Mouse (Mus musculus): Measurements from ENCODE around the gene Camk1g. TPM values are rescaled to one million over a fixed set of nuclear protein-coding genes. Genes with fewer than 3 reads are reported as not detected.

Camk1g gene
- polyA plus RNA-seq (2015; fragmentation: Nextera tagmentation; extraction: Ambion mirVana): 15.5 and 16.0 TPM in 2 replicates

DNA sequence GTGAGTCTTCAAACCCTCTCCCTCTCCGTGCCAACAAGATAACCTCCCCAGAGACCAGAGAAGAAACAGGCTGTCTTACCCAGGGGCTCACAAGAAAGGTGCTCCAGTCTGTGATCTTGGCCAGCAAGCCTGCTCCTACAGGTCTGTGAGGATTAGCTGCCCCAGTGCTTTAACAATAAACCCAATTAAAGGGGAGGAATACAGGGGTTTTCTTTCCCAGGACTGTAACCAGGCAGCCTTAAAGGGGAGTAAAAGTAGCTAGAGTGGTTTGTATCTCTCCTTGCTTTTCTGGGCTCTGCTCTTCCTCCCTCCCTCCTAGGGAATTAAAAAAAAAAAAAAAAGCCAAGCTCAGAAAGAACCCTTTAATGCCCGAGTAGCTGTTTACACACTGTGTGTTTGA, at the start of gene Camk1g:
Gene Camk1g, minus strand, starts transcription at position 203 of the 400 bp plus-strand sequence.
- Histone ChIP-seq H3K27ac (no peak within 1 kb of the TSS), H3K36me3 (no peaks in the 10 kb centered on the region), H3K4me2 (replicated peaks) (peak within 1 kb of the TSS; percentile 76), H3K9ac (peak within 1 kb of the TSS; percentile 70), H3K9me3 (no peaks in the 10 kb centered on the region), H3K4me1 (peaks cover 31% of the 10 kb centered on the region), H3K4me3 (peak within 1 kb of the TSS; percentile 53), H3K27me3 (no peaks in the 10 kb centered on the region)
- peak; percentile 92 for ATAC-seq (ENCODE audit: low FRiP score, low read depth)
- WGBS: 2% methylated on average over 2 of the region's 2 CpGs

DNA sequence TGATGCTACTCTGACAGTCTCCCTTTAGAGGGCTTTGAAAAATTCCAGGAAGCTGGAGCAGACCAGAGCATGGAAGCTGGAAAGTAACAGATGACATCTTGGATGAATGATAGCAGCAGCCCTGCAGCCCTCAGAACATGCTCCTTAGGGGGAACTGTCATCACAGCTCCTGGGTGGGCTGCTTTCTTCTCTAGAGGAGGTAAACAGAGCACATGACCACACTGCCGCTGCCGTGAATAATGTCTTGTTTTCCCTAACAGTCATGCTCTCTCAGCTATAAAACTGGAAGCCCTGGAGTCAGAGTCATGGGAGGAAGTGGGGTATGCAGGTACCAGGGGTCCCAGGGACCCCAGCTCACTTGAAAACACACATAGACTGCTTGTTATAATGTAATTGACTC, 49.1 kb upstream of the Camk1g start:
- 6% methylated on average over 2 of the region's 2 CpGs for WGBS
- H3K4me3 ChIP-seq: no peak overlapping the region
- H3K9me3 ChIP-seq: no peaks in the 10 kb centered on the region
- peak; percentile 33; the same call in 1 of the 2 replicates for ATAC-seq (ENCODE audit: low FRiP score, low read depth)
- no peak overlapping the region; the same call in 1 of the 2 replicates for H3K27ac ChIP-seq
- H3K4me2 ChIP-seq (replicated peaks): no peak overlapping the region
- peak overlapping the region; percentile 27; the same call in 1 of the 2 replicates for H3K9ac ChIP-seq
- H3K36me3 ChIP-seq: no peaks in the 10 kb centered on the region
- H3K4me1 ChIP-seq: peaks cover 27% of the 10 kb centered on the region
- no peaks in the 10 kb centered on the region; the same call in 1 of the 2 replicates for H3K27me3 ChIP-seq

DNA sequence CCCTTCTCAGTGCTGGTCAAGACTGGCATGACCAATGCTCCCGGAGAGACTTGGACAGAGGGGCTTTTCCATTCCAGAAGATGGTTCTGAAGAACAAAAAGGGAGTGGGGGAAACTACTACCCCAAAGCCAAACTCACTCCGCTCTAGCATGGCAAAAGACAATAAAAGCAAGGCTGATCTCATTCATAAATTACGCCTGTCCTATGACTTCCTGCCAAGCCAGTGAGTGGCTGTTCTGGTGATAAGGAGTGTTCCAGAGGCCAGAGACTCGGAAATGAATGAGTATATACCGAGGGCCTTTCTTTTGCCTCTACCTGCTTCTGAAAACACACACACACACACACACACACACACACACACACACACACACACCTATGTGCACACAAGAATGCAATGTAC, 48.6 kb upstream of the Camk1g start:
- Histone ChIP-seq H3K27me3 (no peaks in the 10 kb centered on the region; the same call in 1 of the 2 replicates), H3K9ac (0 out of 2 replicates have a peak overlapping the region, but pooled peaks have one; percentile 27), H3K4me3 (no peak overlapping the region), H3K4me1 (peaks cover 23% of the 10 kb centered on the region), H3K9me3 (no peaks in the 10 kb centered on the region), H3K36me3 (no peaks in the 10 kb centered on the region), H3K27ac (no peak overlapping the region), H3K4me2 (replicated peaks) (no peak overlapping the region)
- WGBS: 64% methylated on average over 5 of the region's 5 CpGs
- no peak; the same call in 1 of the 2 replicates for ATAC-seq (ENCODE audit: low FRiP score, low read depth)

DNA sequence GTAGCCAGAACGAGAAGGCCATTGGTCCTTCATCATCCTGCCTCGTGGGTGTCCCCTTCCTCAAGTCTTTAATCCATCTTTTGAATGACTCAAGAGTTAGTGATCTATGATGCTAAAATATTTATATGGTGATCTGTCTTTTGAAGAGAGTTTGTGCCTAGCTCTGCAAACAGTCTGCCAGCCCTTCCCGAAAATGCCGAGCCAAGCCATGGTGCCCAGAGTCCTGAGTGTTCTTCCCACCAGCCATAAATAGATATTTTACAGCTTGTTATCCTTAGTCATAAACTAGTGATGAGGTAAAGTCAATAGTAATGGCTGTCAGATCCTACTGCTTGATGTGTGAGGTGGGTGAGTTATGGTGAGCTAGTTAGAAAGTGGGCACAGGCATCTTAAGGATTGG, 44.0 kb upstream of the Camk1g start:
- Histone ChIP-seq H3K9me3 (no peaks in the 10 kb centered on the region), H3K4me3 (no peak overlapping the region), H3K4me2 (replicated peaks) (no peak overlapping the region), H3K27me3 (peaks cover 3% of the 10 kb centered on the region; the same call in 1 of the 2 replicates), H3K36me3 (no peaks in the 10 kb centered on the region), H3K9ac (no peak overlapping the region), H3K4me1 (peaks cover 10% of the 10 kb centered on the region), H3K27ac (no peak overlapping the region)
- 70% methylated on average over 4 of the region's 4 CpGs for WGBS
- no peak for ATAC-seq (ENCODE audit: low FRiP score, low read depth)

DNA sequence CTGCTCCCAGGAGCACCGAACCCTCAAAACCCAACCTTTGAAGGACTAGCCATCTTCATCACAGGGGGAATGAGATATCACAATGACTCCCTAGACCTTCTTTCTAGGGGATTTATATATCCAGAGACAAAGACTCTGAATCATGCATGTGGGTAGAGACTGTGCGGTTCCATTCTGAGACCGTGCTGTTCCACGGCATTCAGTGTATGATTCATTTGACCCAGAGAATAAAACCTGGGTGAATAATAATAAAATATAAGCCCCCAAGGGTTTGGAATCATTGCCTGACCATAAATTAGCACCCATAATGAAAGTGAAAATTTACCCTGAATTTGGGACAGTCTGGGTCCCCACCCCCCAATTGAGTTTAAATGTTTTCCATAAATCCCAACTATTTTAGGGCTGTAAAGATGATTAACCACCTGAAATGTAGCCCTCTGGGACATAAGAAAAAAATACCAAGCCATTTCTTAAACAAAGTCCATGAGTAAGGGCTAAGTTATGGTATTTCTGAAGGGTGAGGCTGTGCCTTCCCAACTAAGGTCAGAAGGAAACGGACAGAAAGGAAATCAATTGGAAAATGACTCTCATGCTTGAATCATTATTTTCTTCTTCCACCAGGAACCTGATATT, 43.4 kb upstream of the Camk1g start:
- Histone ChIP-seq H3K27me3 (peaks cover 3% of the 10 kb centered on the region; the same call in 1 of the 2 replicates), H3K36me3 (no peaks in the 10 kb centered on the region), H3K4me1 (peaks cover 4% of the 10 kb centered on the region; the same call in 1 of the 2 replicates), H3K27ac (no peak overlapping the region), H3K4me2 (replicated peaks) (no peak overlapping the region), H3K9ac (no peak overlapping the region), H3K4me3 (no peak overlapping the region), H3K9me3 (no peaks in the 10 kb centered on the region)
- ATAC-seq (ENCODE audit: low FRiP score, low read depth): no peak
- 82% methylated on average over 5 of the region's 5 CpGs for WGBS

DNA sequence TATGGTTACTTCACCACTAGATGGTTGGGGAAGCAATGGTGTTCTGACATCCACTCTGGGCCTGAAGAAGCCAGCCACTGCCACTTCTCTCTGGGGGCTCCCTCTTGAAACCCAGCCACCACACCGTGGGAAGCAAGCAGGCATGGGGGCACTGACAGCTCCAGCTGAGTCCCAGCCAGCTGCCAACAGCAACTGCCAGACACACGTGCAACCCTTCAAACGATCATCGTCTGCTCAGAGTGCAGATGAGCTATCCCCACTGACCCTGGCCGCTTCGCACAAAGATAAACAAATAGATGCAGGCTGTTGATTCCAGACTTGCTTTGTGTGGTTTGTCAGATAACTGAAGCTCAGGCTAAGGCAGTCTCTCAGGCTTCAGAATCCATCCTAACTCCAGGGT, 37.4 kb upstream of the Camk1g start:
- Histone ChIP-seq H3K9me3 (no peaks in the 10 kb centered on the region), H3K9ac (no peak overlapping the region), H3K4me3 (no peak overlapping the region), H3K4me2 (replicated peaks) (no peak overlapping the region), H3K4me1 (peaks cover 9% of the 10 kb centered on the region), H3K36me3 (no peaks in the 10 kb centered on the region), H3K27ac (no peak overlapping the region), H3K27me3 (0 out of 2 replicates have a peak, but pooled peaks cover 3% of the 10 kb centered on the region)
- no peak for ATAC-seq (ENCODE audit: low FRiP score, low read depth)
- 47% methylated on average over 6 of the region's 6 CpGs for WGBS

DNA sequence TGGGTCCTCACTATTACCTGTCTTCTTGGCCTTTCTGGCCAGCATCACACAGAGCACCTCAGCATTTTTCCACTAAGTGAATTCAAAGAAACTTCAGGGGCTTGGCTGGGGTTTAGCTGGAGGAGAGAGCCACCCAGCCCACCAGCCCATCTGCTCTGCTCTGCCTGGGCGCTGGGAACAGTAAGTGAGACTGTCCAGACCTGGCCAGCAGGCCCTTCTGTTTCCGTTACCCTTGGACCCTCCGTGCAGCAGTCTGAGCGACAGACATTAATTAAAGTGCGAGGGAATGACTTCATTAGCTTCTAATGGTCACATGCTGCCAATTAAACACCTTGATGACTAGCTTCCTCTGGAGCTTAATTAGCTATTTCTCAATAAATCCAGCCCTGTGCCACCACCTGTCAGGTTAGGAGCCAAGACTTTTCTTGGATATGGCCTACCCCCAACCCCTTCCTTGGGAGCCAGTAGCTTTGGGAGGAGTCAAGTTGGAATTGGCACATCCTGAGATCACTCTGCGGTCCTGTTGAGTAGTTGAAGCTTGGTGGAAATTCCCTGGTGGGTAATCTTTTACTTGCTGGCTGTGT, 36.1 kb upstream of the Camk1g start:
- H3K9me3 ChIP-seq: no peaks in the 10 kb centered on the region
- H3K36me3 ChIP-seq: no peaks in the 10 kb centered on the region
- no peak overlapping the region for H3K4me3 ChIP-seq
- H3K27me3 ChIP-seq: no peaks in the 10 kb centered on the region
- ATAC-seq (ENCODE audit: low FRiP score, low read depth): peak; percentile 72
- peaks cover 11% of the 10 kb centered on the region for H3K4me1 ChIP-seq
- H3K9ac ChIP-seq: no peak overlapping the region
- 20% methylated on average over 6 of the region's 6 CpGs for WGBS
- no peak overlapping the region for H3K27ac ChIP-seq
- no peak overlapping the region for H3K4me2 ChIP-seq (replicated peaks)

DNA sequence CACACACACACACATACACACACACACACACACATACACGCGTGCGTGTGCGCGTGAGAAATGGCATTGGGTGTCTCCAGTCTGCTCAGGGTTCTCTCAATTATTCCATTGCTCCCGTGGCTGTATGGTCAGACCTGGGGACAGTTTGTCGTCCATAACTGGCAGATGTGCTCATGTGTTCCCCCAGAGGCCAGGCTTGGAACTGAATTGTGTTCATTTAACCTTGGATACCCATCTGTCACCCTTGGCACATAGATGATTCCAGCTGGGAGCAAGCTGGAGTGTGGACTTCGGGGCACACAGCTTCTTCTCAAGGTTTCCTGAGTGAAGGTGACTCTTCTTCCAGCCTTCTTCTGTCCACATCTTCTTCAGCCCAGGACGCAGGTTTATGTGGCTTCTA, 31.6 kb upstream of the Camk1g start:
- Histone ChIP-seq H3K4me2 (replicated peaks) (no peak overlapping the region), H3K27ac (no peak overlapping the region), H3K27me3 (no peaks in the 10 kb centered on the region), H3K9ac (no peak overlapping the region), H3K36me3 (no peaks in the 10 kb centered on the region), H3K9me3 (no peaks in the 10 kb centered on the region), H3K4me3 (no peak overlapping the region), H3K4me1 (peaks cover 29% of the 10 kb centered on the region)
- WGBS: 83% methylated on average over 9 of the region's 9 CpGs
- no peak for ATAC-seq (ENCODE audit: low FRiP score, low read depth)

DNA sequence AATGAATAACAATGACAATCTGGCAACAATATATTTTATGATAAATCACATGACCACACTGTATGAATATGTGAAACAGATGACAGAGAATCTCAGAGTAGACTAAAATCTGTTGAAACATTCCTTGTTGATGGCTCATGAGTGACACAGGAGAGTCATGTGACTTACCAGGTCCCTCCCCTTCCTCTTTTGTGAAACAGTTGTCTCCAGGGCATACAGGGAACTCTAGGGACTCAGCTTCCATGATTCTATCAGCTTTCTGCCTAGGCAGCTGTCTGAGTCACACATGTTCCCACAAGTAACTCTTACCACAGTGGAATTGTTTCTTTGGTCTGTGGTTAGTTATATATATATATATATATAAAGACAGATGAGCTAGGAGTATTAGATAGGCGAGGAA, 30.2 kb upstream of the Camk1g start:
- Histone ChIP-seq H3K27ac (no peak overlapping the region), H3K36me3 (no peaks in the 10 kb centered on the region), H3K4me3 (no peak overlapping the region), H3K9ac (no peak overlapping the region), H3K4me1 (peaks cover 26% of the 10 kb centered on the region), H3K4me2 (replicated peaks) (no peak overlapping the region), H3K27me3 (no peaks in the 10 kb centered on the region), H3K9me3 (no peaks in the 10 kb centered on the region)
- WGBS: 88% methylated on average over 1 of the region's 1 CpGs
- ATAC-seq (ENCODE audit: low FRiP score, low read depth): no peak

DNA sequence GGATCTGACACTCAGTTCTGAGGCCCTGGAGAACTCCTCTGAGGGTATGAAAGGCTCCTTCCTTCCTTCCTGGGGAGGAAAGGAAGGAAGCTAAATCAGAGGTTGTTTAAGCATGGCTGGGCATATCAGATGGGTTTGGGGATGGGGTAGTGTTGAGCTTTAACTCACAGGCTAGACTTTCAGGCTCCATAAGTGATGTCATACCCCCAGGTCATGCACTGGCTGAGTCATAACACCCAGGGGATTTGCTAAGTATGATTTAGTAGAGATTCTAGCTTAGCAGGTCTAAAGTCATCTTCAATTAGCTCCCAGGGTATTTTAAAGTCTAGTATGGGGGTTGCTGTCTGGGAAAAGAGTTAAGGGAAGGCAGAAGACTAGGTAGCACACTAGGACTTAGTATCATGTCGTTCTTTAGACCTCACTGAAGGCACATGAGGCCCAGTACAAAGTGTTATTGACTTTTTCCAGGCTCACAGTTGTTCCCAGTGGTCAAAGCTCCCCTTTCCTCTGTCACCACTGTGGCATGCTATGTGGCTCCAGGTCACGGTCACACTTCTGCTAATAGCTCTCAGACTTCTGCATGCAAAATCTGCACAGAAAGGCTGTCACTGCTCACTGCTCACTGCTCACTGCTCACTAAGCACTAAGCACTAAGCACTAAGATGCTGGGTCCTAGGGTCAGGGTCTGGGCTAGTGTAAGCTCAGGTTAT, 28.8 kb upstream of the Camk1g start:
- 49% methylated on average over 2 of the region's 2 CpGs for WGBS
- Histone ChIP-seq H3K4me2 (replicated peaks) (no peak overlapping the region), H3K9ac (no peak overlapping the region), H3K27ac (no peak overlapping the region), H3K9me3 (no peaks in the 10 kb centered on the region), H3K36me3 (no peaks in the 10 kb centered on the region), H3K4me1 (peaks cover 26% of the 10 kb centered on the region), H3K4me3 (no peak overlapping the region), H3K27me3 (no peaks in the 10 kb centered on the region)
- ATAC-seq (ENCODE audit: low FRiP score, low read depth): no peak

DNA sequence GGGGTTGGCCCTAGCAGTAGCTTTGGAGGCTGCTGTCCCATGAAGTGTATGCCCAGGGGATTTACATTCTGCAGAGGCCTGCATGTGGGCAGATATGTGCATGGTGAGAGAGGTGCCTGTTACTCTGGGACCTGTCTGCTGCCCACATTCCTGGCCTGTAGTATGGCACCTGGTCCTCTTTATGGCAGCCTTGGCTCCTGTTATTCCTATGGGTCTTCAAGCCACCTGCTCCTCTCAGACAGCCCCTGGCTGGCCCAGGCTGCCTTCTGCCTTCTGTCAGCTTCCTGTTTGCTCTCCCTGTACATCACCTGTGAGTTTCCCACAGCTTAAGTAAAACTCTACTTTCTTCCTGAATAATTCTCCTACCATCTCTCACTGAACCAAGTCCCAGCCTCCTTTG, 27.0 kb upstream of the Camk1g start:
- Histone ChIP-seq H3K9me3 (no peaks in the 10 kb centered on the region), H3K27ac (no peak overlapping the region), H3K4me1 (peaks cover 21% of the 10 kb centered on the region), H3K4me3 (no peak overlapping the region), H3K4me2 (replicated peaks) (no peak overlapping the region), H3K27me3 (no peaks in the 10 kb centered on the region), H3K9ac (no peak overlapping the region), H3K36me3 (no peaks in the 10 kb centered on the region)
- ATAC-seq (ENCODE audit: low FRiP score, low read depth): no peak; the same call in 1 of the 2 replicates

DNA sequence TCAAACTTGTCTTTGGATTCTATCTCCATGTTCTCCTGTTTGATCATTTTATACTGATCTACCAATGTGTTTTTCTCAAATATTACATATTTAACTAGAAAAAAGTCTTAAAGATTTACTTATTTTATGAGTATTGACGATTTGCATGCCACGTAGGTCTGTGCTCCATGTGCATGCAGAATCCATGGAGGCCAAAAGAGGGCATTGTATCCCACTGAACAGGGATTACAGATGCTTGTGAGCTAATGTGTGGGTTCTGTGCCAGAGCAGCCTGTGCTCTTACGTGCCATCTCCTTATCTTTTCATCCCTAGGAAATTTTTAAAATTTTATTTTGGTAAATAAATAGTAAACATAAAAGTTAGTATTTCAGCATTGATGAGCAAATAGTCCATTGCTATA, 22.2 kb upstream of the Camk1g start:
- H3K36me3 ChIP-seq: no peaks in the 10 kb centered on the region
- H3K9me3 ChIP-seq: no peaks in the 10 kb centered on the region
- 83% methylated on average over 3 of the region's 3 CpGs for WGBS
- H3K4me3 ChIP-seq: no peak overlapping the region
- H3K9ac ChIP-seq: no peak overlapping the region
- H3K27ac ChIP-seq: no peak overlapping the region
- no peak overlapping the region for H3K4me2 ChIP-seq (replicated peaks)
- ATAC-seq (ENCODE audit: low FRiP score, low read depth): no peak
- H3K27me3 ChIP-seq: peaks cover 14% of the 10 kb centered on the region; the same call in 1 of the 2 replicates
- H3K4me1 ChIP-seq: peaks cover 28% of the 10 kb centered on the region
